Mouse (Mus musculus) bone marrow macrophage, adult 2 months (primary cell): ENCODE measurements at regions not wholly inside any gene's neighbourhood (a gene's known extent, or its start where the extent isn't known, plus 50 kb on each side); places are given as distances from the start of the nearest gene placed in this dataset.
"Not testable (repeated sequence)": the region's sequence is repeated elsewhere in the genome, so short reads cannot be mapped to it uniquely, and the experiment has no call there.

Experiments used
- H3K27ac ChIP-seq: 2 replicates; pipeline ENCODE4 v1.5.1; 2012; ENCODE audit warnings: low read depth, low read length; ENCODE audit not compliant: insufficient read depth
- H3K4me1 ChIP-seq: 2 replicates; pipeline ENCODE4 v1.6.1; 2012; ENCODE audit warnings: low read length; ENCODE audit not compliant: control insufficient read depth, insufficient read depth
- H3K4me3 ChIP-seq: 2 replicates; pipeline ENCODE4 v1.5.1; 2012; ENCODE audit warnings: mild to moderate bottlenecking, low read length, moderate library complexity; ENCODE audit not compliant: insufficient read depth
- CTCF ChIP-seq: IDR thresholded peaks from 2 replicates; pipeline ENCODE4 v1.5.1; 2012; ENCODE audit warnings: low read depth, mild to moderate bottlenecking, low read length, moderate library complexity
- POLR2A ChIP-seq: IDR thresholded peaks from 2 replicates; pipeline ENCODE4 v1.6.1; 2012; ENCODE audit warnings: mild to moderate bottlenecking, low read depth, low read length, borderline replicate concordance

DNA sequence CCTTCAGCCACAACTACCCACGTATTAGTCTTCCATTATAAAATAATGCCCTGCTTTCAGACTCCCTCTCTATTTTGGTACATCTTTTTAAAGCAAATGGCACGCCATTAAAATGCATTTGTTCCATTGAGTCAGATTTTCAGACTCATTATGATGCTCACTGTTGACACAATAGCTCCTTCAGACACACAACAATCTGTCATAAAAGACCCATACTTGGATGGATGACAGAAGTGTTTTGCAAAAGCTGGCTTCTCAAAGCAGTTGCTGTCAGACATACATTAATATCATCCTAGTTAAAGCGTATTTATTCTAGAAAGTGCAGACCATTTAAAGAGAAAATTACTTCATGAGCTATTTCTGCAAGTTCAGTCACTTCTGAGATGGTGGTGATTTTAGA, 106.0 kb downstream of the Sox4 start:
- TF ChIP-seq CTCF = no peak
- no peak for TF ChIP-seq POLR2A
- H3K27ac ChIP-seq = no peak overlapping the region
- no peak overlapping the region for H3K4me3 ChIP-seq
- peaks cover 24% of the 10 kb centered on the region for H3K4me1 ChIP-seq

DNA sequence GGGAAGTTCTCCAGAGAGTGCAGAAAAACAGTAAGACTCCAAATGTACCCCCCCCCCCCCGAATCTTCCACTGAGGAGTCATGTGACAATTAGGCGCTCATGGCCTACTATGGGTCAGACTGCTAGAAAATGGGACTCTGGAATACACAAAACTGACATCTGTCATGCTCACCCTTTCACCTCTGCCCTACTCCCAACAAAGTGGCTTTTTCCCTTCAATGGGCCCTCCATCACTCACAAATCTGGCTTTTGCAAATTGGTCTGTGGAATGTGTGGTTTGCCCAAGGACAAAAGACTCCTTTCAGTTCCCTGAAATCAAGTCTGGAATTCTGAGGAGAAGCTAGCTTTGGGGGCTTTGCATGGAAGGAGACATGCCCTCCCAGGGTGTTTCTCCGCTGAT, 109.0 kb downstream of the Sox4 start:
- Histone ChIP-seq H3K4me1 (peaks cover 29% of the 10 kb centered on the region), H3K27ac (no peak overlapping the region), H3K4me3 (no peak overlapping the region)
- TF ChIP-seq CTCF (no peak), POLR2A (no peak)

DNA sequence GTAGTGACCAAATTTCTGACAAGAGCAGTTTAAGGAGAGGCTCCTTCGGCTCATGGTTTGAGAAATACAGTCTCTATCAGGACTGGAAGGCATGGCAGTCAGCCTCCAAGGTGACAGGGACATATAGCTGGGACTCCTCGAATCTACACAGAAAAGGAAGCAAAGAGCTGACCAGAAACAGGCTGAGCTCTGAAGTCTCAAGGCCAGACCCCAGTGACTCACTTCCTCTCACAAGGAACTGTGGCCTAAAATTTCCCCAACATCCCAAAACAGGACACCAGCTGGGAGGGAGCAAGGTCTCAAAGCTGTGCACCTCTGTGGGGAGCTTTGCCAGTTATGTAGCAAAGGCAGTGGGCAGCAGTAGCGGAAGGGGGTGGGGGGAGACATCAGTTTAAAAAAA, 110.7 kb downstream of the Sox4 start:
- H3K27ac ChIP-seq = peak overlapping the region; percentile 52
- TF ChIP-seq POLR2A (no peak), CTCF (no peak)
- H3K4me3 ChIP-seq = no peak overlapping the region
- peaks cover 21% of the 10 kb centered on the region for H3K4me1 ChIP-seq

DNA sequence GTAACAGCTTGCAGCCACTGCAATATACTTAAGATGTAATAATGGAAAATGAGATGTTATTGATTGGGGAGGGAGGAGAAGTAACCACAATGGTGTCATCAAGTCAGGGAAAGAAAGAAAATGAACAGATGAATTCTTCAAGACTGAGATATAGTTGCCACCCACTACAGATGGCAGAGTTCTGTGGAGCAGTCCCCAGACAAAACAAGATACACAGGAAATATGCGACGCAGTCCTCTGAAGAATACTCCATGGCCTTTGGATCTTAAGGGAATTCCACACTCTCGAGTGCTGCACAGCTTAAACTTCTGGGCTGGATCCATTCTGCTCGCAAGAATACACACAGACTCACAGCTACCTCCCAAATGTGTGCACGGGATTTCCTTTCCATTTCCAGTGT, 113.4 kb downstream of the Sox4 start:
- Histone ChIP-seq H3K4me1 (peaks cover 20% of the 10 kb centered on the region), H3K4me3 (no peak overlapping the region), H3K27ac (no peak overlapping the region)
- TF ChIP-seq CTCF (no peak), POLR2A (no peak)

DNA sequence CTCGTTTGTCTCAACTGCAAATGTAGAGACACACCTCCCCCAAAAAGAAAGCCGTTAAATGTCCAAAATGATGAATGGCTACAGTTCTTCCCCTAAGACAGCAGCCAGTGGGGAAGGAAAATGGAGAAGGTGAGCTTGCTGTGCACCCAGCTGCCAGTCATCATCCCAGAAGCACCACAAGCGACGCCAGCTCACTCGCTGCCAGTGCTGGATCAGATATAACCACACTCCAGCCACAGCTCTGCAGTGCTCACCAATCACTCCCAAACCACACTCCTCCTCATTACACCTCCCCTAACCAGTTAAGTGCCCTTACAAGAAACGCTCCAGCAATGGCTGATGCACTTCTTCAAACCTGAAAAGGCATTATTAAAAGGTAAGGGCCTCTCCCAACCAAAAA, 114.4 kb downstream of the Sox4 start:
- no peak overlapping the region for H3K4me3 ChIP-seq
- no peak for TF ChIP-seq POLR2A
- TF ChIP-seq CTCF = no peak
- H3K27ac ChIP-seq = no peak overlapping the region
- H3K4me1 ChIP-seq = peaks cover 15% of the 10 kb centered on the region

DNA sequence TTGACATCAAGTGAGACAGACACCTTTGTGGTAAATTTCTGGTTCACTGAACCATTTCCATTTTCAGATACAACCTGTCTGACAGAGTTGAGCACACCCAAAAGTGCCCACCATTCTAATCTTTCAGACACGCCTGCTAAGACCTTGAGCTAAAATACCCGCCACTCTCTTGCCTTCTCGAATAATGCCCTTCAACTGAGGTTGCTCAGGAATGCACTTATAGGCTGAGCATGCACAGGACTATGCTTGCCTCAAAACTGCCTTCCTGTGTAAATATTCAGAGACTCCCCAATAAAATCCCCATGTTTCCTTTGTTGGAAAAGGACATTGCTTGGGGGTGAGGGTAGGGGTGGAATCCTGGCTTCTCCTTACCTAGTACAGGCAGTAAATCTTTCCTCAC, 115.3 kb downstream of the Sox4 start:
- H3K4me1 ChIP-seq = peaks cover 8% of the 10 kb centered on the region
- no peak overlapping the region for H3K27ac ChIP-seq
- no peak overlapping the region for H3K4me3 ChIP-seq
- TF ChIP-seq POLR2A (no peak), CTCF (no peak)

DNA sequence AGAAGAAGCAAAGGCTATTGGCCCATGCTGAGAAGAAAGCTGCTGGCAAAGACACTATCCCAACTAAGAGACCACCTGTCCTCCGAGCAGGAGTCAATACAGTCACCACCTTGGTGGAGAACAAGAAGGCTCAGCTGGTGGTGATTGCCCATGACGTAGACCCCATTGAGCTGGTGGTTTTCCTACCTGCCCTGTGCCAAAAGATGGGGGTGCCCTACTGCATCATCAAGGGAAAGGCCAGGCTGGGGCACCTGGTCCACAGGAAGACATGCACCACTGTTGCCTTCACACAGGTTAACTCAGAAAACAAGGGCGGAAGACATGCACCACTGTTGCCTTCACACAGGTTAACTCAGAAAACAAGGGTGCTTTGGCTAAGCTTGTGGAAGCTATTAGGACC, 116.3 kb downstream of the Sox4 start:
- H3K4me3 ChIP-seq, H3K27ac ChIP-seq, H3K4me1 ChIP-seq: not testable (repeated sequence)

DNA sequence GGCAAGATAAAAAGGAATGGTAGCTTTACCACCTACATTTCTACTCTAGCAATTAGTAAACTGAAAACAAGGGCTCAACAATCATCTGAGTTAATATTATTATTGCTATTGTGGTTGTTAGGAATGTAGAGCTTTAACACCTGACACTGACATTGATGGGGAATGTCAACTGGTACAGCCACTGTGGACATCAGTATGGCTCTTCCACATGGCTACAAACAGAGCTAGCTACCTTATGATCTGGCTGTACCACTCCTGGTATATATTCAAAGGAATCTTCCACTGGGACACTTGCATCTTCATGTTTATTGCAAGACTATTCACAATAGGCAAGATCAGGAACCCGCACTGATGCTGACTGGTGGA, 119.8 kb downstream of the Sox4 start:
- Histone ChIP-seq H3K27ac (no peak overlapping the region), H3K4me3 (no peak overlapping the region), H3K4me1 (no peaks in the 10 kb centered on the region)
- TF ChIP-seq POLR2A (no peak), CTCF (no peak)

DNA sequence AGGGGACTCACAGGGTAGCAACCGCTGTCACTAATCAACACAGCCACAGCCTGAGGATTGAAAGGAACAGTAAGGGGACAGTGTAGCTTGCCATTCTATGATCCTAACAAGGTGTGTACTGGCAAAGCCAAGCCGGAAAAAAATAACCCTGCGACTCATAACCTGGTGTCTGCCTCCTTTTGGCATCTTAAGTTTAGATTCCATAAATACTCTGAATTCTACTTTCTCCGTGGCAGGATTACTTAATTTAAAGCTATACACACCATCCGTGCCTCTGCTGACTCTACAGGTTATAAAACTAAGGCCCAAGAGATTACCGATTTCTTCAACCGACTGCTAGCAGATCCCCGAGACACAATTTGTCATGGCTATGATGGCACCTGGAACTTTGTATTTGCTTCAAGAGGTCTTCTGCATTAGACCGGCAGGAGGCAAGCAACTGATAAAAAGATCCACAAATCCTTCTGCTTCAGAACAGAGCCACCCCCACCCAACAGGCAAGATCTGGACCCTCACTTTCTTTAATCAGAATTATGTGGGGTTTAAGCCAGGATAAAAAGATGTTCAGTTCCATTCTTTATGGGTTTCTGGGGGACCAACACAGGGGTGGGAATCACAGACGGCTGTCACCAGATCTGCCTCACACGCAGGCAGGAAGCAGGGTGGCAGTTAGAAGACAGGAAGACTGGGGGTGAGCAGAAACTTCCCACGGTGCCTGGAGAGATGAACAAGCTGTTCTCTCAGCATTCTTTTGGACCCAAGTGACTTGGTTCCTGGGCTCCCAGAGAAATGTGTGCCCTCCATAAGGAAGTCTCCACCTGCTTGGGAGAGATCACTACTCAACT, 120.4 kb downstream of the Sox4 start:
- Histone ChIP-seq H3K4me1 (no peaks in the 10 kb centered on the region), H3K4me3 (no peak overlapping the region), H3K27ac (no peak overlapping the region)
- TF ChIP-seq POLR2A (no peak), CTCF (no peak)

DNA sequence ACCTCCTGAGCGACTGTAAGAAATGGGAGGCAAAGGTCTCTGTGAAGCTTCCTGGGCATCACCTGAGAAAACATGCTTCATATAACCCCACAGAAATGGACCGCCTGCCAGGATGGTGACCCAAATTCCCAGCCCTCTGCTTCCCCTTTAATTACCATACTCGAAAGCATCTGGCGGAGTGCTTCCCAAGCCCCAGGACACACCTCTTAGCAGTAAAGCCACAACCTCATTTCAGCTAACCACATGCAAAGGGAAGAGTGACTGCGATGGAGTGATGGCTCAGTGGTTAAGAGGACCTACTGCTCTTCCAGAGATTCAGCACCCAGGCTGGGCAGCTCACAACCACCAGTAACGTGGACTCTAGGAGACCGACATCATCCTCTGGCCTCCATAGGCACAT, 127.2 kb downstream of the Sox4 start:
- no peak overlapping the region for H3K27ac ChIP-seq
- peaks cover 5% of the 10 kb centered on the region for H3K4me1 ChIP-seq
- H3K4me3 ChIP-seq = no peak overlapping the region
- TF ChIP-seq POLR2A = no peak
- no peak for TF ChIP-seq CTCF

DNA sequence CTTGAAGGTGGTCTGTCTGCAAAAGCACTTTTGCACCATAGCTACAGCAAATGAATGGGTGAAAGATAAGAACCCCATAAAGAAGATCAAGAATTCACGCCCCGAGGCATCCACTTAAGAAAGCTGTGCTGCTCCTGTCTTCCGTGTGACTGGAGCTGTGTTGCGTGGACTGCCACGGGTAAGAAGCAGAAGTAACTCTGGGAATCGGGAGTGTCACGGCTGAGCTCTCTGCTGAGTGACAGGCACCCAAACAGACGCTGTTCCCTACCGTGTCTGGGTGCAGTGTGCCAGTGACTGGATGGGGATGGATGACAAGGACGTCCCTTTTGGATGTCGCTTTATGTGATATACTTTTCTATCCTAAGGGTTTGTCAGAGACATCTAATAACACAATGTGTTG, 129.5 kb downstream of the Sox4 start:
- no peak for TF ChIP-seq CTCF
- TF ChIP-seq POLR2A = no peak
- no peak overlapping the region for H3K27ac ChIP-seq
- H3K4me1 ChIP-seq = peaks cover 5% of the 10 kb centered on the region
- no peak overlapping the region for H3K4me3 ChIP-seq
